Mouse (Mus musculus): ENCODE results near the gene Dytn. TPM values are rescaled to one million over a fixed set of nuclear protein-coding genes. Genes with fewer than 3 reads are reported as not detected.

Gene Dytn
- total RNA-seq, 2 experiments from 2014 or later, result not detected

DNA sequence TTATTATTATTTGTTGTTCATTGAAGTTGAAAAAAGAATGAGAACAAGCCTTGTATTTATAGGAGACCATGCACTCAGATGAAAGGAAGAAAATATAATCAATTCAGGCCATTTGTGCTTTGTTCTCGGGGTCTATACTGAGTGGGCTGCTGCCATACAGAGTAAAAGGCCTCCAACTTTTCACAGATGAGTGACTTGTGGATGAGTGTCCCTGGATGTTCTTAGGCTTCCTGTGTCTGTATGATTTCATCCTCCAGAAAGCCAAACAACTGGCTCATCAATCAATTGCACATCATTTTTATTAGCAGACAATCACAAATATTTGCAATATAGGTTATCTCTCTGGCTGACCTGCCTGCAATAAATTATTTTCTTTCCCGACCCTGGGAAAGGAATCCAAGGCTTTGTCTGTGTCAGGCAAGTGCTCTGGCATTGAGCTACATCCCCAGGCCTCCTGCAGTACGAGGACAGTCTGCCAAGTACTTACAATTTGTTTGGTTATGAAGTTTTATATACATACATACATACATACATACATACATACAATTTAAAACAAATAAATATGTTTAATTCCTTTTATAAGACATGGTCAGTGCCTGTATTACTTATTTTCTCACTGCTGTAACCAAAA lies 82.7 kb downstream of the Dytn start:
- no peak for ATAC-seq (replicated peaks; ENCODE audit: low FRiP score, poor library complexity, severe bottlenecking)

DNA sequence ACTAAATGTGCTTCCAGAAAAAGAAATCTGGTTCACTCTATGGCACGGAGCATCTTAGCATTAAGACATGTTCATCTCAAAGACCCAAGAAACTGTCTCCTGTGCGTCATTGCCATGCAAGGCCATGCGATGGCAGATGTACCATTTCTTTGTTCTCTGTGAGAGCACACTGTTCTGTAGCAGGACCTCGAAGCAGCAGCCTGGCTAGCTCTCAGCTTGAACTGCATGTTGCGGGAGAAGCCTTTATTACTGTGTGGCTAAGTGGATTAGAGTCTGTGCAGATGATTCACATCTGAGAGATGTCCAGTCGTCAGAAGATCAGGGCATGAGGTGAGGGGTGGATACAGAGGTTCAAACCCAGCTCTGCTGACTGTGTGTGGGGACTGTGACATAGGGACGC lies 99.9 kb downstream of the Dytn start:
- ATAC-seq (replicated peaks; ENCODE audit: low FRiP score, poor library complexity, severe bottlenecking), result no peak

DNA sequence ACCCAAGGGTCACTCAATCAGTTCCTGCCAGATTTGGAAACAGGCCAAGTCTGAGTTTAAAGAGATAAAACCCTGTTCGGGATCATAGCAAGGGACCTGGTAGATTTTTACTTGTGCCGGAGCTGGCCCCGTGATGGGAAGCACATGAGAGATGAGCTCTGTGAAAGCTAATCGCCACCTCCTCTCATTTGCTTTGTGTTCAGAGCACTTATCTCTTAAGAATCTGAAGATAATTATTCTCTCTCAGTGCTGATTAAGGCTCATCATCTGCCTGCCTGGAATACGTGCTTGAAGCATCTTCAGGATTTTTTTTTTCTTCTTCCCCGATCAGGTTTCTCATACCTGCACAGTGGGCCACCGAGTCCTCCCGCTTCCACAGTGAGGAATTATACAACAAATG lies 107.6 kb downstream of the Dytn start:
- no peak for ATAC-seq (replicated peaks; ENCODE audit: low FRiP score, poor library complexity, severe bottlenecking)

DNA sequence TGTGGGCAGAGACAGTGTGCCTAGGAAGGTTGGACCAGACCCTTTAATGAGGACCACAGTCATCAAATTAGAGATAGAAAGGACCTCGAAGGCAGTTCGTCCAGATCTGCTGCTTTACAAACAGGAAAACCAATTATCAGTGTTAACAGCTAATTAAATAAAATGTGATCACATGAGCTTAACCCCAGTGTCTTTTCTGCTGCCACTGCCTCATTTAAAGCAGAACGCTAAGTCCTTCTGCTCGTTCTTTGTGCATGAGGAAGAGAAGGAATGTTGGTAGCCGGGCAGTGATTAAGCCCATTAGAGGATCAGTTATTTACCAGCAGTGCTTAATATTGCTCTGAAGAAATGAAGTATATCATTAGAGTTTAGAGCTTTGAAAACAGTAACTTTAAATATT lies 109.9 kb downstream of the Dytn start:
- no peak for ATAC-seq (replicated peaks; ENCODE audit: low FRiP score, poor library complexity, severe bottlenecking)

DNA sequence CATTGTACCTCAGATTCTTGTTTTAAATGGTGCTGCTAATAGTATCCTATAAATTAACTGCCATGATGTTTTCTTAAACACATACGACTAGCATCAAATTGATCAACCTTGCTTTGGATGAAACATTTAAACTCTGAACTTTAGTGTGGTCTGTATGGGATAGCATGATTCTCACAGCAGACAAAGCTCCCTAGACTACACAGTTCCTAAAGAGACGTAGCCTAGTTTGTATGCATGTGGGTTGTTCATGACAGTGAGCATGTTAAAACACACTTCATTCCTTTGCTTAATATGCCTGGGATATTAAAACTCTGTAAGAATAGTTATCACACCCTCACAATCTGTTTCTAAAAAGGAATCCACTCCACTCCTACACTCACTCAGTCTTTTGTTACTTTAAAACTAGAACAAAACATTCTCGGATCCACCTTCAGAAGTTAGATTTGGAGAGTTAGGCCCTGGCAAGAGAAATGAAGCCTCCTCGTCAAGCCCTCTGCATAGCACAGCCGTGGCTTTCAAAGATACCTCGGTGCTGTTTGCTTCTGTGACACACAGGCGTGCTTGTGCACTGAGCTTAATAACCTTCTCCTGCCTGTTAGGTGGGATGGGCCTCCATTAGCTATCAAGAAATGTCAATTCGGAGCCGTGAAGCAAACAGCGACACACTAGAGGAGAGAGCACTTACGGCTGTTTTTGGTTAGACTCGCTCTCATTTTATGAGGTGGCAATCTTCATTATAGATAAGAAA lies 112.7 kb downstream of the Dytn start:
- no peak for ATAC-seq (replicated peaks; ENCODE audit: low FRiP score, poor library complexity, severe bottlenecking)

DNA sequence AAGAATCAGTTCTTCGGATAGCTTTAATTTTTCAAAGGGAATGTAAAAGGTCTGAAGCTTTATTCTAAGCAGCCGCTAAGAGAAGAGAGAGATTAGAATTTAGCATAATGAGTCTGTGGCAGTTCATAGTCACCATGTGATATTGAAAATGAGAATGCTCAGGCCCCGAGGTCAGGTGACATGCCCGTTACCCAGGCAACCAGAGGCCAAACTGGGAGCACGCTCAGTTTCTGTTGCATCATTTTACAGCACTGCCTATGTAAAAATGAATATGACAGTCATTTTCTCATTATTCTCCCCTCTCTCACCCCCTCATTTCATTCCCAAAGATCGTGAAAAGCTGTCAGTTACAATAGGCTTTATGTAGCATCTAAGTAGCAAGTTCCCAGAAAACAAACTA lies 113.3 kb downstream of the Dytn start:
- no peak for ATAC-seq (replicated peaks; ENCODE audit: low FRiP score, poor library complexity, severe bottlenecking)

Other genes starting within 250 kb of the Dytn start
- gene Adam23, start 241.0 kb downstream of the Dytn start, total RNA-seq (2015; ENCODE audit: low replicate concordance), result not detected in 2 replicates
- not detected in 2 replicates for gene Adam23, start 241.0 kb downstream of the Dytn start, total RNA-seq (2017; ENCODE audit: low replicate concordance)
- gene Gm39653, start 71.0 kb downstream of the Dytn start, total RNA-seq (2015; ENCODE audit: low replicate concordance), result not detected in 2 replicates
- not detected in 2 replicates for gene Gm39653, start 71.0 kb downstream of the Dytn start, total RNA-seq (2017; ENCODE audit: low replicate concordance)
- not detected in 2 replicates for gene Mdh1b, start 43.4 kb upstream of the Dytn start, total RNA-seq (2015; ENCODE audit: low replicate concordance)
- gene Mdh1b, start 43.4 kb upstream of the Dytn start, total RNA-seq (2017; ENCODE audit: low replicate concordance), result not detected in 2 replicates
- 11.7 and 16.7 TPM in 2 replicates for gene Fastkd2, start 43.7 kb upstream of the Dytn start, total RNA-seq (2015; ENCODE audit: low replicate concordance)
- 2.8 and 6.1 TPM in 2 replicates for gene Fastkd2, start 43.7 kb upstream of the Dytn start, total RNA-seq (2017; ENCODE audit: low replicate concordance)
- gene 4933402D24Rik, start 82.3 kb upstream of the Dytn start, total RNA-seq (2015; ENCODE audit: low replicate concordance), result not detected in 2 replicates
- gene 4933402D24Rik, start 82.3 kb upstream of the Dytn start, total RNA-seq (2017; ENCODE audit: low replicate concordance), result not detected in 2 replicates